Mouse (Mus musculus) forebrain, embryonic 16.5 days (tissue): ENCODE results near the gene 4930432K21Rik. TPM values are rescaled to one million over a fixed set of nuclear protein-coding genes. Genes with fewer than 3 reads are reported as not detected.

Source experiments
- ATAC-seq: fragments of 200-750 bp; cut with Nextera tagmentation; 2 replicates; pipeline ENCODE4 v1.8.0; 2017; ENCODE audit warnings: mild to moderate bottlenecking, moderate library complexity
- H3K27ac ChIP-seq: fragments of 300-500 bp; sonication (generic); 2 replicates; pipeline ENCODE4 v1.5.1; 2014; ENCODE audit warnings: low read length, control low read depth
- H3K27me3 ChIP-seq: fragments of 300-500 bp; sonication (generic); replicated peaks from 2 replicates; pipeline ENCODE4 v1.6.1; 2014; ENCODE audit warnings: low read length; ENCODE audit not compliant: control insufficient read depth, insufficient read depth
- H3K36me3 ChIP-seq: fragments of 300-500 bp; sonication (generic); 2 replicates; pipeline ENCODE4 v1.6.1; 2014; ENCODE audit not compliant: control insufficient read depth, insufficient read depth
- H3K4me1 ChIP-seq: fragments of 300-500 bp; sonication (generic); replicated peaks from 2 replicates; pipeline ENCODE4 v1.6.1; 2014; ENCODE audit warnings: low read length; ENCODE audit not compliant: control insufficient read depth, insufficient read depth
- H3K4me2 ChIP-seq: fragments of 300-500 bp; sonication (generic); 2 replicates; pipeline ENCODE4 v1.6.1; 2014; ENCODE audit warnings: mild to moderate bottlenecking, low read length, control low read depth
- H3K4me3 ChIP-seq: fragments of 300-500 bp; sonication (generic); replicated peaks from 2 replicates; pipeline ENCODE4 v1.5.1; 2014; ENCODE audit warnings: mild to moderate bottlenecking, low read length, control low read depth
- H3K9ac ChIP-seq: fragments of 300-500 bp; sonication (generic); replicated peaks from 2 replicates; pipeline ENCODE4 v1.6.1; 2014; ENCODE audit warnings: low read depth, low read length, control low read depth
- H3K9me3 ChIP-seq: fragments of 300-500 bp; sonication (generic); 2 replicates; pipeline ENCODE4 v1.6.1; 2016; ENCODE audit warnings: low read length; ENCODE audit not compliant: control insufficient read depth
- WGBS: fragments of 180-500 bp; shearing (Covaris S2); extraction: QIAGEN DNeasy Blood & Tissue Kit; methylation state at CpG from one replicate; pipeline ENCODE4 v1.1.7; 2014; 5-methylcytosine and 5-hydroxymethylcytosine counted together
- polyA plus RNA-seq: library from polyadenylated mRNA; unstranded; fragments of >200 nt; fragmentation: Nextera tagmentation; extraction: Ambion mirVana; gene quantifications from 2 replicates; pipeline ENCODE4 v1.2.1, GENCODE M21; 2015

The 4930432K21Rik gene
- polyA plus RNA-seq, 1 experiment from 2014 or later: 3.5 TPM

DNA sequence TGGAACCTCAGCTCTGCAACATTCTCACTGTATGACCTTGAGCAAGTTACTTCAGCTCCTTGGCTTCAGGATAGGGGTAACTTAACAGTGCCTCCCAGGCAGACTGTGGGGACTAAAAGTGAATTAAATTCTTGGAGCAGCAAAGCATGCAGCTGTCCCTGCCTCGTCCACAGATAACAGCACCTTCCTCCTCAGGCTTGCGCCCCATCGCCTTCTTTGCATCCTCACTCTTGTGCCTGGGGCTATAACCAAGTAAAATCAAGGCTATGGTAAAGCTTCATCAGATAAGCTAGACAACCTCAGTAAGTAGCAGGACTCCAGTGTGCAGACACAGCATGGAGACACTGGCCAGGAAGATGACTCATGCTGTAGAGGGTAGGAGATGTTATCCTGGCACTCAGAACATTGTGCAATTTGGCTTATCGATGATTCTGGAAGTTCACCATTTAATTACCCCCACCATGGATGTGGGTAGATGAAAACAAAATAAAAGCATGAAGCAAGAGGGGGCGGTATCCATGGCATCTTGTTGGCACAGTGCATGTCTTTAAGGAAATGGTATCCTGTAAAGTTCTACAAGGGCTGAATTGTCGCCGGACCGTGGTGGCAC, 3.1 kb upstream of the 4930432K21Rik start:
- Histone ChIP-seq H3K4me3 (no peak overlapping the region), H3K4me2 (no peak overlapping the region), H3K27ac (no peak overlapping the region), H3K9ac (no peak overlapping the region), H3K9me3 (no peaks in the 10 kb centered on the region), H3K27me3 (no peaks in the 10 kb centered on the region), H3K36me3 (peaks cover 31% of the 10 kb centered on the region), H3K4me1 (peaks cover 22% of the 10 kb centered on the region)
- no peak for ATAC-seq
- 95% methylated on average over 8 of the region's 8 CpGs for WGBS

GRCm38 (mm10) chr8:84147324-84147766, 480 bp upstream of the 4930432K21Rik start:
- no peak; the same call in 1 of the 2 replicates for ATAC-seq
- Histone ChIP-seq H3K36me3 (peaks cover 17% of the 10 kb centered on the region), H3K9ac (peak overlapping the region; percentile 91), H3K27me3 (no peaks in the 10 kb centered on the region), H3K4me2 (peak overlapping the region; percentile 88), H3K9me3 (no peaks in the 10 kb centered on the region), H3K27ac (no peak overlapping the region), H3K4me1 (peaks cover 22% of the 10 kb centered on the region), H3K4me3 (peak overlapping the region; percentile 81)
- WGBS: 11% methylated on average over 14 of the region's 14 CpGs

DNA sequence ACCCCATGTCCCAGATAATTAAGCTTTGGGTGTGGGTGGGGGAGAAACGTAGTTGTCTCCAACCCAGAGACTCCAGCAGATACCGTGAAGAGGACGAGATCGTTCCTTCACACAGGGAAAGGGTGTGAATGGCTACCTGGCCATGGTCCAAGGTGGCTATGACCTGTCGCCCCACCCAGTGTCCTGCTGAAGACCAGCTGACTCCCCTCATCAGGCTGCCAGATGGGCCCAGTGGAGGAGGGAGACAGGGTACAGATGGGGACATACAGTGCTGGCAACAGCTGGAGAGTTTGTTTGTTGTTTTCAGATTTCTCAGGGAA, 666 bp downstream of the 4930432K21Rik start:
- 0 out of 2 replicates have a peak, but pooled peaks have one; percentile 0 for ATAC-seq

DNA sequence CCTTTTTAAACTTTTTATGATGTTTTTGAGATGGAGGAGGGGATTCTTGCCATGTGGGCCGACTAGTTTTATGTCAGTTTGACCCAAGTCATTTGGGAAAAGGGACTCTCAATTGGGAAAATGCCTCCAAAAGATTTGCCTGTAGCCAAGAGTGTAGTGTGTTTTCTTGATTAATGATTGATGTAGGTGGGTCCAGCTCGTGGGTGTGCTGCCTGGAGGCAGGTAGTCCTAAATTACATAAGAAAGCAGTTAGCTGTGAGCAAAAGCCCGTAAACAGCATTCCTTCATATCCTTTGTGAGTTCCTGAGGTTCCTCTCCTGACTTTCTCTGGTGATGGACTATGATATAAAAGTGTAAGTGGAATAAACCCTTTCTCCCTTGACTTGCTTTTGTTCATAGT, 1.4 kb downstream of the 4930432K21Rik start:
- H3K9me3 ChIP-seq: no peaks in the 10 kb centered on the region
- H3K4me3 ChIP-seq: no peak overlapping the region
- no peaks in the 10 kb centered on the region for H3K27me3 ChIP-seq
- no peak overlapping the region for H3K9ac ChIP-seq
- 0 out of 2 replicates have a peak, but pooled peaks cover 2% of the 10 kb centered on the region for H3K36me3 ChIP-seq
- peaks cover 22% of the 10 kb centered on the region for H3K4me1 ChIP-seq
- H3K4me2 ChIP-seq: no peak overlapping the region
- ATAC-seq: no peak
- no peak overlapping the region for H3K27ac ChIP-seq
- whole genome bisulfite sequencing: 85% methylated on average over 3 of the region's 3 CpGs

More for the DNA sequence above, 666 bp downstream of the 4930432K21Rik start:
- Histone ChIP-seq H3K4me3 (peak overlapping the region; percentile 81), H3K36me3 (peaks cover 6% of the 10 kb centered on the region; the same call in 1 of the 2 replicates), H3K27ac (no peak overlapping the region), H3K9me3 (no peaks in the 10 kb centered on the region), H3K4me2 (peak overlapping the region; percentile 88), H3K9ac (no peak overlapping the region), H3K27me3 (no peaks in the 10 kb centered on the region), H3K4me1 (peaks cover 22% of the 10 kb centered on the region)
- WGBS: 93% methylated on average over 5 of the region's 5 CpGs

GRCm38 (mm10) chr8:84157620-84158019, 9.8 kb downstream of the 4930432K21Rik start:
- no peak for ATAC-seq
- no peaks in the 10 kb centered on the region for H3K9me3 ChIP-seq
- WGBS: 91% methylated on average over 4 of the region's 4 CpGs
- H3K4me2 ChIP-seq: no peak overlapping the region
- no peaks in the 10 kb centered on the region for H3K27me3 ChIP-seq
- peaks cover 8% of the 10 kb centered on the region for H3K36me3 ChIP-seq
- no peak overlapping the region for H3K27ac ChIP-seq
- H3K4me3 ChIP-seq: no peak overlapping the region
- no peak overlapping the region for H3K9ac ChIP-seq
- H3K4me1 ChIP-seq: no peaks in the 10 kb centered on the region

DNA sequence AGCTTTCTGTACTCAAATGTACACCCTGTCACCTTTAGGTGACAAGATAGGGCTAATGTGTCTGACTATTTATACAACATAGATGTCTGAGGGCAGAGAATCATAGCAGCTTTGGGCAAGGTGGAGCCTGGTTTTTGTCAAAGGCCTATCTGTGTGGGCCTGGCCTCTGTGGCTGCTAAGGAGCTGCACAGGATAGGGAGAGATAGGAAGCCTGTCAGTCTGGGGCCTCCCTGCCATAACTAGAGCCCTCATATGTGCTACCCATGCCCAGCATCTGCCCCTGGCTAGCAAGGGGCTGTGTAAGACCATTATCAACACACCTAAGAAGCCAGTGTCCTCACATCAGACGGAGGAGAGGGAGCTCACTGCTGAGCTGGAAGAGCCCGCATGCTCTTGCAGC, 19.9 kb downstream of the 4930432K21Rik start:
- Histone ChIP-seq H3K4me2 (no peak overlapping the region), H3K4me1 (no peaks in the 10 kb centered on the region), H3K36me3 (peaks cover 8% of the 10 kb centered on the region), H3K27me3 (no peaks in the 10 kb centered on the region), H3K9me3 (no peaks in the 10 kb centered on the region), H3K9ac (no peak overlapping the region), H3K27ac (no peak overlapping the region), H3K4me3 (no peak overlapping the region)
- 90% methylated on average over 2 of the region's 2 CpGs for WGBS
- ATAC-seq: no peak

GRCm38 (mm10) chr8:84170096-84170495, 22.3 kb downstream of the 4930432K21Rik start:
- Histone ChIP-seq H3K27me3 (no peaks in the 10 kb centered on the region), H3K4me3 (no peak overlapping the region), H3K9me3 (no peaks in the 10 kb centered on the region), H3K27ac (no peak overlapping the region), H3K36me3 (peaks cover 8% of the 10 kb centered on the region), H3K4me2 (no peak overlapping the region), H3K4me1 (no peaks in the 10 kb centered on the region), H3K9ac (no peak overlapping the region)
- WGBS: 79% methylated on average over 5 of the region's 5 CpGs
- no peak for ATAC-seq

DNA sequence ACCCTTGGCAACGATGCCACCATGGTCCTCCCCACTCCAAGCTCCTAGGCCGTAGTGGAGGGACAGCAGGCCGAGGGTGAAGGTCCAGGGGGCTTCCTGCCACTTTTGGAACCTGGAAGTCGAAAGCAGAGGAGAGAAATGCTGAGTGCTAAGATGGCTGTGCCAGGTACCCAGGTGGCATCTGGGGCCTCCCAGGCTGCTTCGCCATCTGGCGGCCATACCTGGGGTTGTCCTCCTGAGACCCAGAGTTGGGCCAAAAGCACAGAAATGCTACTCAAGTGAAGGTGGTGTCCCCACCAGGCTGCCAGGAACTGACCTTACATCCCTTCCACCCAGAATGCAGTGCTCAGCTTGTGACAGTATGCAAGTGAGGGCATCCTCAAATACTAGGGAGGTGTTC, 26.0 kb downstream of the 4930432K21Rik start:
- ATAC-seq: no peak
- H3K9ac ChIP-seq: no peak overlapping the region

DNA sequence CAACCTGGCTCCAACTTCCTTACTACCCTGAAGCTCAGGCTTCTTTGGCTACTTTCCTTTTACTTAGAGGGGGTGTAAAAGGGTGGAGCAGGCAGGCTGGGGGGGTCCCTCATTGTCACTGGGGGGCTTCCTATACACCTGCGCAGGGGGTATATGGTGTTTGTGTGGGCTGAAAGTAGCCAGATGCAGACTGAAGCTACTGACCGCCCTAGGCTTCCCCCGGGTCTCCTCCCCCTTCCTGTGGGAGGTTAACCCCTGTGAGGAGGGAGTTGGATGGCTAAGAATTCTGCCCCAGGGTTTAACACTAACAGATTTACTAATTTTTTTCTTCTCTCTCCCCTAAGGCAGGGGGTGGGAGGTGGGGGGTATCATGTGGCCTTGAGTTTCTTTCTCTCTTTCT, 28.7 kb downstream of the 4930432K21Rik start:
- H3K4me2 ChIP-seq: no peak overlapping the region
- H3K27me3 ChIP-seq: no peaks in the 10 kb centered on the region
- WGBS: 49% methylated on average over 3 of the region's 3 CpGs
- H3K4me1 ChIP-seq: peaks cover 31% of the 10 kb centered on the region
- ATAC-seq: no peak
- no peaks in the 10 kb centered on the region for H3K9me3 ChIP-seq
- H3K4me3 ChIP-seq: no peak overlapping the region
- peaks cover 10% of the 10 kb centered on the region for H3K36me3 ChIP-seq
- no peak overlapping the region for H3K27ac ChIP-seq
- H3K9ac ChIP-seq: no peak overlapping the region

More for the DNA sequence above, 26.0 kb downstream of the 4930432K21Rik start:
- Histone ChIP-seq H3K9me3 (no peaks in the 10 kb centered on the region), H3K4me2 (no peak overlapping the region), H3K4me1 (peaks cover 6% of the 10 kb centered on the region), H3K36me3 (peaks cover 10% of the 10 kb centered on the region), H3K27me3 (no peaks in the 10 kb centered on the region), H3K4me3 (no peak overlapping the region), H3K27ac (no peak overlapping the region)
- 83% methylated on average over 6 of the region's 6 CpGs for WGBS

- Histone ChIP-seq H3K27ac (no peak overlapping the region), H3K9ac (no peak overlapping the region), H3K36me3 (peaks cover 3% of the 10 kb centered on the region), H3K4me1 (peaks cover 38% of the 10 kb centered on the region), H3K4me2 (no peak overlapping the region), H3K4me3 (no peak overlapping the region), H3K27me3 (no peaks in the 10 kb centered on the region), H3K9me3 (no peaks in the 10 kb centered on the region)
- ATAC-seq: no peak
- WGBS: 93% methylated on average over 3 of the region's 3 CpGs
These were observed 29.6 kb downstream of the 4930432K21Rik start for GRCm38 (mm10) chr8:84177405-84177804.
